Mouse (Mus musculus): ENCODE results near the gene Park7.
A peak's percentile ranks its signal among the peaks of the same experiment; 100 is the strongest.

Park7 gene

GRCm38 (mm10) chr4:150913743-150914142 is 494 bp downstream of the Park7 start:
- peak; percentile 60 for DNase-seq (ENCODE audit: low read depth, low spot score)

DNA sequence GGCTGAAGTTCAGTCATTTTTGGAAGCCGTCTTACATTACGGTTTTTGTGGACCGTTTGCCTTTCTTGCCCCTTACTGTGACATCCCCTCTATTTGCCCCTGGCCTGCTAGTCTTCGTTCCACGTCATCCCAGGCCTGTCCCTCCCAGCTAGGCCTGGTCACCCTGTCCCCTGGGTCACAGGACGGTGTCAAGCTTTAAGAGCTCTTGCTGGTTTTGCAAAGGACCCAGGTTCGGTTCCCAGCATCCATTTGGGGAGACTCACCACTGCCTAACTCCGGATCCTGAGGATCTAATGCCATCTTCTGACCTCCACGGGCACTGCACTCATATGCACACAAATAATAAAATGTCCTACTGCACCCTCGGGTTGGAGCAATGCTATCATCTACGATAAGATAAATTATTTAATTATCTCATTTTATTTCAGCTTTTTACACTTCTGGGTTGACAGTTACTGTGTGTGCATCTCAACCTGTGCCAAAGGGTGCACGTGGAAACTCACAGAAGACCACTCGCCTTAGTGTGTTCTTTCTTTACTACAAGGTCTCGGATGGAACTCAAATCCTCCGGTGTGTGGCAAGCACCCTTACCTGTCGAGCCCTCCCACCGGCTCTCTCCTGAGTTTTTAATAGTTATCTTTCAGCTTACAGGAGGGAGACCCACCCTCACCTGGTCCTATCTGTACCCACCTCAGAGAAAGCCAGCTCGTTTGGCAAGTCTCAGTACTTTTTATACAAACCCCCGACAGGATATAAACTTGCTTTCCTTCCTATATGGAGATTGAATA is 3.9 kb downstream of the Park7 start:
- no peak for DNase-seq (ENCODE audit: low read depth, low spot score)

DNA sequence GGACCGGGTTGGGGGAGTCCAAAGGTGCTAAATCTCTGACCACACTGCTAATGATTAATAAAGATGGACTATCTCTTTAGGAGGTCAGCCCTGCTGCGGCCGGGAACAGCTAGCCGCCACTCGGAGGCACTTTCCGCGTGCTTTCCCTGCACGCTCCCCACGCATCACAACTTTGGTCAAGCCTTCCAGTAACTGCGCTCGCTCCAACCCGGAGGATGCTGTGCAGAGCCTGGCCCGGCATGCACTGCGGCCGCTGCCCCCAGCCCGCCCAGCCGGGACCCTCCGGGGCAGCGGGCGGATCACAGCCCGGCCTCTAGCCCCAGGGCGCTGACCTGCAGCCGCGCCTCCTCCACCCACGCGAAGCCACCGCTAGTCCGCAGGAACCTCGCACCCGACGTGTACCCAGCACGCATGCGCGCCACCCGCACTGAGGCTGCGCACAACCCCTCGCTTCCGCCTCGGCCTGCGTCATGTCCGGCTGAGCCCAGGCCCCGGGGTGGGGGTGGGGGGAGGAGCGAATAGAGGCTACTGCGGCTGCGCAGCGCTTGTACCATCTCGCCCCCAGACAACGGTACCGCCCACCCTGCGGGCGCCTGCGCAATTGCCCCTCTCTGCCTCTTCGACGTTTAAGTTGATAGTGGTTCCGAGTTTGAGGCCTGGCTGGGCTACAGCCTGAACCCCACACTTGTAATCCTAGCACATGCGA is 4.6 kb downstream of the Park7 start:
- DNase-seq (ENCODE audit: low read depth, low spot score), result peak; percentile 100

- DNase-seq (ENCODE audit: low read depth, low spot score), result peak; percentile 64
These were observed 5.7 kb downstream of the Park7 start for GRCm38 (mm10) chr4:150908512-150908911.

DNA sequence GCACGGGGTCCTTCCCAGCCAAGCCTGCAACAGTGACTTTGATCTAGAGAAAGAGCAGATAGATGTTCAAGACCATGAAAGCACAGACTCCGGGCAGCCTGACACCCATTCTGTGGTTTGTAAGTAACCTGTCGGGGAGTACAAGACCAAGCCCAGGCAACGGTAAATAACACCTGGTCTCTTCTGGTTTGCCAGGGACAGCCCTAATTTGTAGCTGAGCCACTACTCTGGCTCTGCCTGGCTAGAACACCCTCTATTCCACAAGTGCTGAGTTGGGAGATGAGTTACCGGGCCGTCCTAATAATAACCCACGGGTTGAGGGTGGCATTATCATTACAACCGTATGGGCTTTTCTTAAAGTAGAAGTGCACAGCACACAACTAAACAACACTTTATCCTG is 7.1 kb downstream of the Park7 start:
- DNase-seq (ENCODE audit: low read depth, low spot score), result no peak

DNA sequence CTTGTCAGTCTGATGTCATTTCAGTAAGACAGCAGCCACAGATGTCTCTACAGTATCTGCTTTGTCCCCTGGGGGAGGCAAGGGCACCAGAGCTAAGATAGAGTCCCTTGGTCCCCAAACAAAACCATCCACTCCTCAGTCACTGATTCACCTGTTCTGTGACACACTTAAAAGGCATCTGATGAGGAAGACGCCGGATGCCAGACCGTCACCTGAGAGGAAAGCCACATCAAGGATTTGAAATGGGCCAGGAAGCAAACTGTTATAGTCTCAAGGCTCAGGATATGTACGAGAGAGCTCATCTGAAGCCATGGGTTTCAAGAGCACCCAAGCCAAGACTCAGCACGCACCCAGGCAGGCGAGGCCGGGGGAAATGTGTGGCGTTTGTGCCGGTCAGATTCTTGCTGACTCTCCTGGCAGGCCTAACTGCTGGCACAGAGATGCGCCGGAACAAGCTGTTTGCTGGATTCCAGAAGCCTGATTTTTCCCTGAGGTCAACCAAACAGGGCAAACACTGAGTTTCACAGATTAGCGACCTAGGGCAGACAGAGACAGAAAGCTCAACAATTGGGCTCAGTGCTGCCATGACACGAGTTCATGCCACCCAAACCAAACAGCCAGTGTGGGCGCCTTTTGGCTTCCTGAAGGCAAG is 11.0 kb downstream of the Park7 start:
- no peak for DNase-seq (ENCODE audit: low read depth, low spot score)

GRCm38 (mm10) chr4:150902062-150902461 is 12.2 kb downstream of the Park7 start:
- DNase-seq (ENCODE audit: low read depth, low spot score), result no peak

- peak; percentile 88 for DNase-seq (ENCODE audit: low read depth, low spot score)
These were observed 12.6 kb downstream of the Park7 start for GRCm38 (mm10) chr4:150901651-150902050.

DNA sequence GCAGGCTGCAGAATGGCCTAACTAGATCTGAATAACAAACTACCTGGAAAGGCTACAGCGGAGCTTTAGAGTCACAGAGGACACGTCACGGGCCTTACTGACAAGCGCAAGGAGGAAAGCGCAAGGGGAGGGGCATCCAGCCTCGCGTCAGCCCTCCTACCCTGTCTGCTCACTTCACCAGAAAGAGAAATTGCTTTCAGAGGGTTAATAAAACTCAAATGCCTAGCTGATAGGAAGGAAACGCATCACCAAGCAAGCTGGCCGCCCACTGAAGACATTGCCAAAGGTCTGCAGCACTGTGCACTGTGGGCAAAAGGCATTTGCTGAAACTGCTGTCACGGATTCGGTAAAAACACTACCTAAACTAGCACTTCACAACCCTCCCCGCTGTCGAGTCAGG is 13.8 kb downstream of the Park7 start:
- no peak for DNase-seq (ENCODE audit: low read depth, low spot score)

DNA sequence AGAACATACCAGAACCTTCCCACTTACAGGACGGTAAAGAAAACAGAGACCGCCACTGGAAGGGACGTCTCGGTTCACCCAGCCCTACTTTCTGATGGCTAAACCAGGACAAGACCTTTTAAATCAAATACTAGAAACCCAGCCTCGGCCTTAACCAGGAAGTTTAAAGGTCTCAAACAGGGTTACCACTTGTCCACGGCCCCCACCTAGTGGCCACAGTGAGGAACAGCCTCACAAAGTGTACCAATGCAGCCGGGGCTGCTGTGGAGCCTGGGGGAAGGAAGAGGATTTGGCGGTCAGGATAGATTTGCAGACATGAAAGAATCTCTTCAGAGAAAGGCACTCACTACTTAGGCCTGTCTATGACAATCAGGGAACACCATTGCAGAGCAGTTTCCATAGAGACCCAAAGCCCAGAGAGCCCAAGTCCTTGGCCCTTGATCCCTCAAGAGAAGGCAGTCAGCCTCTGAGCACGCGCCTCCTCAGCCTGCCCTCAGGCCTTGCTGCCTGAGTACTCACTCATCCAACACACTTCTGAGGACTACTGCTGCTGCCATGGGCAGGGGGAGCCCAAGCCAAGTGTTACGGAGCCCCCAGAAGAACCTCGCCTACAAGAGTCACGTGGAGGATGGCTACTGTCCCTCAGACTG is 15.4 kb downstream of the Park7 start:
- DNase-seq (ENCODE audit: low read depth, low spot score), result peak; percentile 89

GRCm38 (mm10) chr4:150896896-150897624 is 17.2 kb downstream of the Park7 start:
- DNase-seq (ENCODE audit: low read depth, low spot score), result no peak

- no peak for DNase-seq (ENCODE audit: low read depth, low spot score)
These were observed 19.3 kb downstream of the Park7 start for GRCm38 (mm10) chr4:150894718-150895501.

DNA sequence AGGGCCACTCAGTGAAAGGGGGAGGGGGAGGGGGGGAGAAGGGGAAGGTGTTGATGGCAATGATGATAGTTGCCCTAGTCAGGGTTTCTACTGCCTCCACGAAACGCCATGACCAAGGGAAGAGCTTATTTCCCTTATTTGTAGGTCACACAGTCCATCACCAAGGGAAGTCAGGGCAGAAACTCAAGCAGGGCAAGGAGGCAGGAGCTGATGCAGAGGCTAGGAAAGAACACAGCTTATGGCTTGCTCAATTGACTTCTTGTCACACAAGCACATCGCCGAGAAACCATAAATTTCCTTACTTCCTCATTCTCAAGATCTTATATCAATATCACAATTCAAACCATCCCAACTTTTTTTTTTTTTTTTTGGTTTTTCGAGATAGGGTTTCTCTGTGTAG is 22.9 kb downstream of the Park7 start:
- DNase-seq (ENCODE audit: low read depth, low spot score), result no peak

GRCm38 (mm10) chr4:150889955-150890315 is 24.3 kb downstream of the Park7 start:
- DNase-seq (ENCODE audit: low read depth, low spot score), result no peak

GRCm38 (mm10) chr4:150889273-150889954 is 24.8 kb downstream of the Park7 start:
- no peak for DNase-seq (ENCODE audit: low read depth, low spot score)

GRCm38 (mm10) chr4:150888492-150888891 is 25.7 kb downstream of the Park7 start:
- DNase-seq (ENCODE audit: low read depth, low spot score), result no peak

- DNase-seq (ENCODE audit: low read depth, low spot score), result no peak
These were observed 26.3 kb downstream of the Park7 start for GRCm38 (mm10) chr4:150887903-150888302.

DNA sequence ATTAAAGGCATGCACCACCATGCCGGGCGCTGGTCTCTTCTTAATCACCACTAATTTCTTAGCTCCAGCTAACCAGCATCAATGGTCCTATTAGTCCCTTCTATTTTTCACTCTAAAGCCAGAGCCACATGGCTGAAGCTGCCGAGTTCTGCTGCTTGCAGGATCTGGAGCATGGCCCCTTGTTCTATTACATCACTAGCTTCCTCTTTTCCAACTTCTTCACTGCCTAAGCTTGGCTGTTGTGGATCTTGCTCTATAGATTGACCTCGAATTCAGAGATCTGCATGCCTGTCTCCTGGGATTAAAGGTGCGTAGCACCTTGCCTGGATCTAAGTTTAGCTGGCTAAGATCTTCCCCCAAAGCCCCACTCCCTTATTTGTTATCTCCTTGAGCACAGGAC is 31.6 kb downstream of the Park7 start:
- no peak for DNase-seq (ENCODE audit: low read depth, low spot score)

GRCm38 (mm10) chr4:150880364-150880763 is 33.9 kb downstream of the Park7 start:
- no peak for DNase-seq (ENCODE audit: low read depth, low spot score)

DNA sequence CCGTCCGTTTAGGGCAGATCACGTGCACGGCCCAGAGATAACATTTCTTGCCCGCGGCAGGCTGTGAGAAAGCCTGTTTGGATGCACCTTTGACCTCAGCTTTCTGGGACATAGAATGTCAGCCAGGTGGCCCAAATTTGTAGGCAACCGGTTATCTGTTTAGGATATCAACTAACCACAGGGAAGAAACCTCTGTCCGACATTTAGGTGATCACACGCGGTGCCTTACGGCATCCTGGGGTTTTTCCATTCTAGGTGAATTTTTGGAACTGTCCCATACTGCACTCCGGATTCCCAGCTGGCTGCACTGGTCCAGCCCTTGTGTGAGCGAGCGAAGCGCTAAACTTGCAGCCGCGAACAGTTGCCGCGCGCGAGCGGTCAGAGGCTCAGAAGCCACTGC is 34.6 kb downstream of the Park7 start:
- no peak for DNase-seq (ENCODE audit: low read depth, low spot score)
